Mouse (Mus musculus) CH12.LX (cell line): ENCODE results near the gene Hpcal1. TPM values are rescaled to one million over a fixed set of nuclear protein-coding genes. Genes with fewer than 3 reads are reported as not detected.
A peak's percentile ranks its signal among the peaks of the same experiment; 100 is the strongest.

Source experiments
- DNase-seq: peaks from one replicate; pipeline ENCODE4 v3.0.0-alpha.2; 2013; ENCODE audit errors: extremely low read depth
- H3K27ac ChIP-seq: 2 replicates; pipeline ENCODE4 v1.5.1; 2012; ENCODE audit warnings: low read depth, mild to moderate bottlenecking, control low read depth, moderate library complexity; ENCODE audit not compliant: insufficient read depth
- H3K27me3 ChIP-seq: replicated peaks from 2 replicates; pipeline ENCODE3; 2012; ENCODE audit warnings: inconsistent platforms
- H3K36me3 ChIP-seq, 2 experiments: replicated peaks in 1 of 2; 2 replicates each; pipeline versions ENCODE3 to v1.6.1; 2012; ENCODE audit warnings: inconsistent platforms in 1 of 2, low read length in 1 of 2, mild to moderate bottlenecking in 1 of 2, mixed read lengths in 1 of 2, moderate library complexity in 1 of 2; ENCODE audit not compliant: control insufficient read depth in 1 of 2, insufficient read depth in 1 of 2
- H3K4me1 ChIP-seq, 2 experiments: 2 replicates each; pipeline ENCODE4 v1.6.1; 2012; ENCODE audit warnings: inconsistent platforms in 1 of 2, moderate library complexity in 1 of 2; ENCODE audit not compliant: insufficient read depth in 2 of 2, control insufficient read depth in 1 of 2
- H3K4me2 ChIP-seq: 2 replicates; pipeline ENCODE4 v1.6.1; 2012; ENCODE audit warnings: low read depth, mild to moderate bottlenecking, control low read depth; ENCODE audit not compliant: poor library complexity, insufficient read depth, severe bottlenecking
- H3K4me3 ChIP-seq, 3 experiments: fragments of 150-350 bp in 1 of 3; sonication (generic) in 1 of 3; replicated peaks in 1 of 3; 2 replicates each; pipeline versions ENCODE3 to v1.5.1; 2011 to 2012; ENCODE audit warnings: low read depth in 2 of 3, low read length in 2 of 3, mild to moderate bottlenecking in 2 of 3, moderate library complexity in 2 of 3, control low read depth in 1 of 3, improper control_type of control experiment in 1 of 3, inconsistent platforms in 1 of 3, mixed read lengths in 1 of 3; ENCODE audit not compliant: poor library complexity in 1 of 3
- H3K79me2 ChIP-seq: replicated peaks from 2 replicates; pipeline ENCODE4 v1.6.1; 2012; ENCODE audit warnings: mild to moderate bottlenecking, moderate library complexity; ENCODE audit not compliant: control insufficient read depth, poor library complexity, insufficient read depth, severe bottlenecking; ENCODE audit errors: extremely low read depth
- H3K9ac ChIP-seq: 2 replicates; pipeline ENCODE4 v1.6.1; 2012; ENCODE audit warnings: low read depth, mild to moderate bottlenecking, control low read depth, moderate library complexity; ENCODE audit not compliant: insufficient read depth
- H3K9me3 ChIP-seq: replicated peaks from 2 replicates; pipeline ENCODE3; 2012; ENCODE audit warnings: low read length, inconsistent platforms, mixed read lengths
- CTCF ChIP-seq, 2 experiments: IDR thresholded peaks in 1 of 2; conservative IDR thresholded peaks in 1 of 2; 2 replicates each; pipeline ENCODE4 v1.5.1; 2011 to 2012; ENCODE audit warnings: low read depth in 2 of 2, low read length in 2 of 2, improper control_type of control experiment in 1 of 2, inconsistent platforms in 1 of 2, mild to moderate bottlenecking in 1 of 2, moderate library complexity in 1 of 2
- E2F4 ChIP-seq: IDR thresholded peaks from 2 replicates; pipeline ENCODE4 v1.6.1; 2011; ENCODE audit warnings: low read depth, low read length, improper control_type of control experiment; ENCODE audit not compliant: insufficient replicate concordance
- ETS1 ChIP-seq: conservative IDR thresholded peaks from 2 replicates; pipeline ENCODE4 v1.6.1; 2012; ENCODE audit warnings: low read depth, mild to moderate bottlenecking, inconsistent platforms, low read length, improper control_type of control experiment, moderate library complexity
- KAT2A ChIP-seq: IDR thresholded peaks from 2 replicates; pipeline ENCODE4 v1.6.1; 2012; ENCODE audit warnings: low read length, improper control_type of control experiment, inconsistent platforms; ENCODE audit not compliant: insufficient replicate concordance
- NRF1 ChIP-seq: IDR thresholded peaks from 2 replicates; pipeline ENCODE4 v1.6.1; 2014; ENCODE audit warnings: low read depth, mild to moderate bottlenecking, inconsistent platforms, low read length, improper control_type of control experiment, moderate library complexity
- RAD21 ChIP-seq: IDR thresholded peaks from 2 replicates; pipeline ENCODE4 v1.6.1; 2011; ENCODE audit warnings: low read depth, mild to moderate bottlenecking, low read length, improper control_type of control experiment, moderate library complexity
- SIN3A ChIP-seq: IDR thresholded peaks from 2 replicates; pipeline ENCODE4 v1.6.1; 2012; ENCODE audit warnings: low read length, improper control_type of control experiment, inconsistent platforms
- SMC3 ChIP-seq: IDR thresholded peaks from 2 replicates; pipeline ENCODE4 v1.6.1; 2011; ENCODE audit warnings: low read depth, low read length, improper control_type of control experiment
- TBP ChIP-seq: conservative IDR thresholded peaks from 2 replicates; pipeline ENCODE4 v1.6.1; 2011; ENCODE audit warnings: low read depth, low read length, improper control_type of control experiment
- ZKSCAN1 ChIP-seq: IDR thresholded peaks from 2 replicates; pipeline ENCODE4 v1.6.1; 2012; ENCODE audit warnings: low read depth, inconsistent platforms, low read length, improper control_type of control experiment, borderline replicate concordance
- dilution Hi-C: fragments of 300-500 bp; cut with MboI; formaldehyde crosslinking; loops from 2 replicates; pipeline ENCODE4 v1.14.3; 2020; ENCODE audit warnings: low sequenced_read_pairs; ENCODE audit not compliant: extremely low pct_unique_long_range_greater_than_20kb, extremely low pct_ligation_motif_present
- in situ Hi-C: fragments of 300-500 bp; cut with MboI; formaldehyde crosslinking; loops from 3 replicates; pipeline ENCODE4 v1.14.3; 2019; ENCODE audit warnings: low sequenced_read_pairs, low pct_ligation_motif_present, low pct_unique_long_range_greater_than_20kb, mixed read lengths
- polyA plus RNA-seq: library from polyadenylated mRNA; unstranded; fragments of >175 nt; gene quantifications from 2 replicates; pipeline ENCODE4 v1.2.1, GENCODE M21; 2012; ENCODE audit warnings: low read depth; ENCODE audit not compliant: insufficient read length
- total RNA-seq, 2 experiments: library from RNA; depleted of rRNA; stranded (reverse); fragments of 300-350 nt in 1 of 2; fragments of >200 nt in 1 of 2; gene quantifications; 2 replicates each; pipeline ENCODE4 v1.2.3; 2012 to 2014

Gene Hpcal1
- total and polyA plus RNA-seq, 3 experiments = 4.9 to 5.5 (median 4.9) TPM

DNA sequence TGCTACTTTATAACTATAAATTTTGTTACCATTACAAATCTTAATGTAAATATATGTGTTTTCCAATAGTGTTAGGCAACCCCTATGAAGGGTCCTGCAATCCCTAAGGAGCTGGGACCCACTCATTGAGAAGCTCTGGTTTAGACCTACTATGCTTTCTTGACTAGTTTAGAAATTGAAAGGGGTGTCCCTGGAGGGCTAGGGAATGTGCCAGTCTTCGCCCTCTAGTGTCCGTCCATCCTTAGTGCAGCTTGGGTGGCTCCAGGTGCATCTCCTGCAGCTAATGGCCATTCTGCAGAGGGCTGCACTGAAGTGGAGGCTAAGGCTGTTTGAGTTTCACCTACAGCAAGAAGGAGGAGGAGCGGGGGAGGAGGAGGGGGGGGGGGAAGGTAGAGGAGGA is 87.7 kb downstream of the Hpcal1 start:
- Histone ChIP-seq H3K27me3 (no peaks in the 10 kb centered on the region), H3K36me3 (no peaks in the 10 kb centered on the region), H3K9me3 (no peaks in the 10 kb centered on the region), H3K27ac (no peak overlapping the region), H3K4me2 (no peak overlapping the region), H3K4me1 (peaks cover 0 to 14% of the 10 kb centered on the region in 2 experiments; a peak in 2 of 4 replicates), H3K79me2 (no peaks in the 10 kb centered on the region), H3K4me3 (no peak overlapping the region), H3K9ac (no peak overlapping the region)
- TF ChIP-seq ZKSCAN1 = peak; percentile 85
- TF ChIP-seq NRF1 = no peak
- TF ChIP-seq SIN3A = no peak
- peak; percentile 51 to 76; a peak in 2 of 4 replicates for TF ChIP-seq CTCF (conservative IDR thresholded peaks at IDR 0.05 in 1 of 2, IDR thresholded peaks at IDR 0.05 in 1 of 2; ENCODE audit: low read depth in 2 of 2, low read length in 2 of 2)
- TF ChIP-seq ETS1 = no peak
- TF ChIP-seq RAD21 = peak; percentile 57
- peak; percentile 84 for TF ChIP-seq SMC3
- in situ Hi-C loops = no loop called here
- dilution Hi-C loops = no loop called here
- peak; percentile 54 for DNase-seq

GRCm38 (mm10) chr12:17779093-17779492 is 88.4 kb downstream of the Hpcal1 start:
- no peak for DNase-seq
- H3K9ac ChIP-seq = no peak overlapping the region
- H3K79me2 ChIP-seq = no peaks in the 10 kb centered on the region
- TF ChIP-seq TBP = no peak
- no peak for TF ChIP-seq E2F4
- TF ChIP-seq, all 38 proteins: peak for 0
- H3K4me2 ChIP-seq = no peak overlapping the region
- no peaks in the 10 kb centered on the region for H3K9me3 ChIP-seq
- H3K4me1 ChIP-seq = peaks cover 0 to 9% of the 10 kb centered on the region in 2 experiments; a peak in 2 of 4 replicates
- H3K27ac ChIP-seq = no peak overlapping the region
- dilution Hi-C loops = no loop called here
- H3K27me3 ChIP-seq = no peaks in the 10 kb centered on the region
- in situ Hi-C loops = no loop called here
- H3K4me3 ChIP-seq = no peak overlapping the region
- no peaks in the 10 kb centered on the region for H3K36me3 ChIP-seq

DNA sequence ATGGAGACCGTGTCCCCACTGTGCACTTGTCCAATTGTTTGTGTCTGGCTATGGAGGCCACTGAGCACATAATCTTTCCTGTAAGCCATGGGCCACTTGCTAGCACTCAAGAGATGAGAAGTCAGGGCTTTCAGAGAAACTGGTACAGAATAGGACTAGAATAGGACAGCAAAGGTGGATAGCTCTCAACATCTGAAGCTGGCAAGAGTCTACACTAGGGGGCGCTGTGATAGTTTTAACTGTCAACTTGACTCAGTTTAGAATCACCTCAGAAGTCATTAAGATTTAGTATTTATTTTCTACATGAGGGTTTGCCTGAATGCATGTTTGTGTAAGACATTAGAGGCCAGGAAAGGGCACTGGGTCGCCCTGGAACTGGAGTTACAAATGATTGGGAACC is 98.8 kb downstream of the Hpcal1 start:
- in situ Hi-C loops = loop anchor here (10.0 kb wide), 1 partner anchor 425 kb away; no protein-coding TSS in a partner anchor
- no peak overlapping the region for H3K4me3 ChIP-seq

More for the DNA sequence above, 98.8 kb downstream of the Hpcal1 start:
- H3K27ac ChIP-seq = no peak overlapping the region
- peaks cover 0 to 3% of the 10 kb centered on the region in 2 experiments; a peak in 1 of 4 replicates for H3K4me1 ChIP-seq
- DNase-seq = peak; percentile 6
- TF ChIP-seq CTCF (conservative IDR thresholded peaks at IDR 0.05 in 1 of 2, IDR thresholded peaks at IDR 0.05 in 1 of 2; ENCODE audit: low read depth in 2 of 2, low read length in 2 of 2) (peak; percentile 13 to 50; a peak in 2 of 4 replicates), KAT2A (no peak)
- H3K4me2 ChIP-seq = no peak overlapping the region
- dilution Hi-C loops = no loop called here
- H3K79me2 ChIP-seq = no peaks in the 10 kb centered on the region
- no peaks in the 10 kb centered on the region for H3K27me3 ChIP-seq
- H3K36me3 ChIP-seq = peaks cover 0 to 2% of the 10 kb centered on the region in 2 experiments
- H3K9me3 ChIP-seq = no peaks in the 10 kb centered on the region
- H3K9ac ChIP-seq = no peak overlapping the region
